Mouse (Mus musculus): Measurements from ENCODE around the gene Mllt6.
"Not testable (repeated sequence)": the region's sequence is repeated elsewhere in the genome, so short reads cannot be mapped to it uniquely, and the experiment has no call there.

The Mllt6 gene

DNA sequence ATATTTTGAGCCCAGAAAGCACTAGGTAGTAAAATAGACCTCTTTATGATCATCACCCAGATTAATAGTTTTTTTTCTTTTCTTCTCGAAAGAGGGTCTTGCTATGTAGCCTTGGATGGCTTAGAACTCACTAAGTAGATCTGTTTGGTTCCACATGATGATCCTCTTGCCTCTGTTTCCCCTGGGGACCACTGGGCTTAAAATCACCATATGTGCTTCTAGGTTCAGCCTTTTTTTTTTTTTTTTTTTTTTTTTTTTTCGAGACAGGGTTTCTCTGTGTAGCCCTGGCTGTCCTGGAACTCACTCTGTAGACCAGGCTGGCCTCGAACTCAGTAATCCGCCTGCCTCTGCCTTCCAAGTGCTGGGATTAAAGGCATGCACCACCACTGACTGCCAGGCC lies 14.7 kb upstream of the Mllt6 start:
- DNase-seq (ENCODE audit: low spot score) = not testable (repeated sequence)

DNA sequence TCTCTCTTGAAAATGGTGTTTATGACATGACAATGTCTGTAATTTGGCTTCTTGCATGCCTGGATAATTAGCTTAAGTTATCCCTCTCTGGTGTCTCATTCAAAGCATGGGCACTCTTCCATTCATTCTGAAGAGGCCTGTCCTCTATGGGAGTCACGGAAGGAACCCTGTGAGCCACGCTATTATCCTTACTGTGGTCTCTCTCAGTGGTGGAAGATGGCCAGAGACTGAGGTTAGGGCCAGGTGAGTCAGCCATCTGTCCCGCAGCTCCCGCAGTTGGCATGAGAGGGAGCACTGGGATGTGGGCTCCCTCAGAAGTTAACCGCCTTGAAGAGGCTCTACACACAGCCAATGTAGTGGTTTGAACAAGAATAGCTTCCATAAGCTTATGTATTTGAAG lies 12.9 kb upstream of the Mllt6 start:
- DNase-seq (ENCODE audit: low spot score) = no peak

DNA sequence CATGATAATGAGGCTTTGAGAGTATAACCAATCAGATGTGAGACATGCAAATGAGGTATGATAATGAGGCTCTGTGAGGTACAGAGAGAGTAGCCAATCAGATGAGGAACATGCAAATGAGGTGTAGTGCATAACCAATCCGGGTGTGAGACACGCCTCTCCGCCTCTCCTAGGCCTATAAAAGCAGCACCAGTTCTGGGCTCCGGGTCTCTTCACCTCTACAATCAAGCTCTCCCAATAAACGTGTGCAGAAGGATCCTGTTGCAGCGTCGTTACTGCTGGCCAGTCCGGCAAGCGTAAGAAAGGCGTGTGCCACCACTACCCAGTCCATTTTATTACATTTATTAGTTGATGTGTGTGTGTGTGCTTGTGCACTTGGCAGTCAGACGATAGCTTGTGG lies 9.8 kb upstream of the Mllt6 start:
- DNase-seq (ENCODE audit: low spot score) = not testable (repeated sequence)

DNA sequence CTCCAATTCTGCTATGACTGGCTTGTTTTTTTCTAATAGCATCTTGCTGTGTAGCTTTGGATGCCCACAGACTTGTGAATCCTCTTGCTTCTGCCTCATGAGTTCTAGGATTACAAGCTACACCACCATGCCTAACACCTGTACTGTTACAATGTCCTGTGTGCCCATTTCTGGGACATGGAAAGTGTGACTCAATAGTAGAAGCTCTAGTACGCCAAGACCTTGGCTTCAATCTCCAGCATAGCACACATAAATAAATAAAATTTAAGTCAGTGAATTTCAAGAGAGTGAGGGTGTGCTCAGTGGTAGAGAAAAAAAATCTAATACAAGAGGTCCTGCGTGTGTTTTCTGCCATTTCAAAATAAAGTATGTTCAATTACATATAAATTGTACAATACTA lies 9.0 kb upstream of the Mllt6 start:
- DNase-seq (ENCODE audit: low spot score) = no peak

DNA sequence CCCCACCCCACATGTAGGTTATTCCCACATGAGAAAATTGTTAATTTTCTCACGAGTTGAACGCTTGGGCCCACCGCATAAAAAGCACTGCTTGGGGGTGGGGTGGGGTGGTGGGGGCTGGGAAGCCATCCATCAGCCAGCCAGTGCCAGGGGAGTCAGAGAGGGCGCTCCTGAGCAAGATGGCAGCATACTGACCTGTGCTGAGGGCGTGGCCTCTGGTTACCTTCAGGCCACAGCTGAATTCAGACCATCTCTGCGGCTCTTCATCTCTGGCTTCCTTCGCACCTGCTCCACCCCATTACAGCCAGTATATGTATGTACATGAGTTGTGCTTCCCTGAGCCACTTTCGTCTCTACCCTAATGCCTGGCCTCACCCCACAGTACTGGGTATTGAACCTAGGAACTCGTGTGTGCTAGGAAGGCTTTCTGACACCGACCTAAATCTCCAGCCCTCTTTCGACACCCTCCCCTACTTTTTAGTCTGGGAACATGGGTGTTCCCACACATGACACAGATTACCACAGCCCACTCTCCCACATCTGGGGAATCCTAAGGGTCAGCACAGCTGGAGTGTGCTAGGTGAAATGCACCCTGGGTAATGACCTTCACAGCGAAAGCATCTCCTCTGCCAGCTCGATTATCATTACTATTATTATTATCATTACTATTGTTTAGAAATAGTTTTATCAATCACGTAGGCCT lies 6.8 kb upstream of the Mllt6 start:
- no peak for DNase-seq (ENCODE audit: low spot score)

DNA sequence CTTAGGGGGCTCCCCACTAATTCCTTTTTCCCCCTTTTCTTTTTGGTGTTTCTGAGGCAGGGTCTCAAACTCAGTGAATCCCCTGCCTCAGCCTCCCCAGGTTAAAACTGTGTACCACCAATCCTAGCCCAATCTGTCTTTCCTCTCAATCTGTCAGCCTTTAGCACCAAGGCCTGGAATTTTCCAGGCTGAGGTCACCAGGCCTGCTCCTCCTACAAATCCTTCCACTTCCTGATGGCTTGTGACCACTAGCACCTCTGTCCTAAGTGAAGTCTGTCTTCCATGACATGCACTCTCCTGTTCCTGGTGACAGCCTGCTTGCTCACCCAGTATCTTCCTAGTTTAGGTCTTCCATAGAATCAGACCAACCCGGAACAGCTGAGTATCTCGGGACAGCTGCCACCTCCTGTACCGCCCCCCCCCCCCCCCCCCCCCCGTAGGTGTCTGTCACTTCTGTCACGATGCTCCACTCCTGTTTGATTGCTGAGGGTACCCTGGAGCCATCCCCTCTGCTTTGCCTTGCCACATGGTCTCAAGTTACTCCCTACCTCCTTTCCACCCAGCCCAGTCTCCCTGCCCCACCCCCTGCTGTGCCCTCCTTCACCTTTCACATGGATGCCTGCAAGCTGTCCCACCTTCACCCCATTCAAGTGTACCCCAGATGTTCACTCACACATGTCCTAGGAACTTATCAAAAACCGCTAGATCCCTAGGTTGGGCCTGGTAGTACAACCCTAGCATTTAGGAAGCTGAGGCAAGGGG lies 5.8 kb upstream of the Mllt6 start:
- no peak for DNase-seq (ENCODE audit: low spot score)

DNA sequence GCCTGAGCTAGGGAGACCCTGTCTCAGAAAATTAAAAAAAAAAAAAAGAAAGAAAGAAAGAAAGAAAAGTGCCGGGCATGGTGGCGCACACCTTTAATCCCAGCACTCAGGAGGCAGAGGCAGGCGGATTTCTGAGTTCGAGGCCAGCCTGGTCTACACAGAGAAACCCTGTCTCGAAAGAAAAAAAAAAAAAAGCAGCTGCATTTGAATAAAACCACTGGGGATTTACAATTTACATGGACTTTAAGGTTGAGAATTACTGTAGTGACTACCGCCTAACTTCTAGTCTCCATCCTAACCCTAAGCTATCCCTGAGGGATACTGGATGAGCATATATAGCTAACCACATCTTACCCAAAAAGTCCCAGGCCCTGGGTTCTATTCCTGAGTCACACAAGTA lies 5.2 kb upstream of the Mllt6 start:
- not testable (repeated sequence) for DNase-seq (ENCODE audit: low spot score)

DNA sequence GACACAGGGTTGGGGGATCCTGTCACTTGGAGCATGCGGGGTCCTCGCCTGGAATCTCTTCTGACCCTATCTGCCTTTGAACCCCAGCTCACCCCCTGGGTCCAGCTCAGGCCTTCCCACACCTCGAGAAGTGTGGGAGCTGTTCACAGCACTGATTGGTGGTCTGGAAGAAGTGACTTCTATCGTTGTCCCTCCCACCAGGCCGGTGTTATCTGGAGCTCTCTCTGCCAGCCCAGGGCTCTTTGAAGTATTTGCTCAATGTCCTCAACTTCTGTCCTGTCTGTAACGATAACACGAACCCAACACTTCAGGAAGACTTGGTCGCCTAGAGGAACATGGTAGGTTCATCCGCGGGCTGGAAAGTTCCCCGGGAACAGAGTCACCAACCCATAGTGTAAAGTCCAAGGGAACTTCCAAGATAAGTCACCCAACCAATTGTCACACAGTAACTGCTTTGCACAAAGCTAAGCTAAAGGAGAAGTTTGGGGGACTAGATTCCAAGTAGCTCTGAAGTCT lies 4.4 kb upstream of the Mllt6 start:
- no peak for DNase-seq (ENCODE audit: low spot score)

DNA sequence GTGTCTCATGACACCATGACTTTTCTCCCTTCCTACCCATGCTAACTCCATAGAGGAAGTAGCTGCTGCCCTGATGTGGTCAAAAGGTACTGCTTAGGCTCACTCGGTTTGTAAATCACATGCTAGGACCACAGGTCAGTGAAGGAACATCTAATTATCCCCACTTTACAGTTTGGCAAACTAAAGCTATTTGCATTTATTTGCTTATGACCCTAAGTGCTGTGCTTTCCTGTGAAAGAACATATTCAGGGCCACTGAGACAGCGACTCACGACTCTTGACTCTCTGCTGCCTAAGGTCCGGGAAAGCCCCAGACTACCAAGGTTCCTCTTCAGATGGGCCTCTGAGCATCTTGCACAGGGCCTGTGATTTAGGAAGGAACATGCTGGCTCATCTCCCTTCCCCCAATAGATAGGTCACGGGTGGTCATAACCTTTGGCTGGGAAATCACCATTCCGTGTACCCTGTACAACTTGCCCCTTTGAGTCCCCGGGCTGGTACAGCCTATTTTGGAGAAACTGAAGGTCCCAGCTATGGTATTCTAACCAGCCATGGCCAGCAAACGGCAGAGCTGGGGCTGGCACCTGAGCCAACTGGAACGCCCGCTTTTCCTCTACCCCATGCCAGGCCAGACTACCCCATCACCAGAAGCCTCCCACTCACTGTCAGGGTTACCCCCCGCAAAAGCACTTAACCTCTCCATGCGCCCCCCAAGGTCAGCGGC lies 3.8 kb upstream of the Mllt6 start:
- no peak for DNase-seq (ENCODE audit: low spot score)

DNA sequence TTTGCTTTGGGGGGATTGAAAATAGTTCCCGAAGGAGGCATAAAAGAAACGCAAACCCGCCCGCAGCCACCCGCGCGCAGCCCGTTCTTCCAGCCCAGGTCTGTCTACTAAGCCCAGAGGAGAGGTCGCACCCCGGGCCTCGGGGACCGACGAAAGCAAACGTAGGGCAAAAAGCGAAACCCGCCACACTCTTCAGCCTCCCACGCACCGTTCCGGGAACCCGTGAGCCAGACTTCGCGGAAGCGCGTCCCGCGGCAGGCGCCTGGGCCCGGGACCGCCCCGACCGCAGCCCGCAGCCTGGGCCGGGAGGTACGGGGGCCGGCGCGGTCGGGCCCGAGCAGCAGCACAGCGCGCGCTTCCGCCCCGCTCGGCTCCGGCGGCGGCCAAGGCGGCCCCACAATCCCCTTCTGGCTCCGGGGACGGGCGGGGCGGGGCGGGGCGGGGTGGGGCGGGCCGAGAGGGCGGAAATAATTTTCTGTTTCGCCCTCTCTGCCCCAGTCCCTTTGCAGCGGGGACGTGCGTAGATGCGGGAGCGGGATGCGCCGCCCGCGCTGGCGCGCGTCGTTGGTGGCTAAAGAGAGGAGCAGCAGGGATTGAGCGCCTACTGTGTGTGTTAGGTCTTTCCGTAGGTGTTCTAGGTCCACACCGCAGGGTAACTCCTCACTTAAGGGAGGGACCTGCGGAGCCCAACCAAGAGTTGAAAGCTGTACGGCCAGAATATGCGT lies 3.1 kb upstream of the Mllt6 start:
- DNase-seq (ENCODE audit: low spot score) = peak; percentile 66

DNA sequence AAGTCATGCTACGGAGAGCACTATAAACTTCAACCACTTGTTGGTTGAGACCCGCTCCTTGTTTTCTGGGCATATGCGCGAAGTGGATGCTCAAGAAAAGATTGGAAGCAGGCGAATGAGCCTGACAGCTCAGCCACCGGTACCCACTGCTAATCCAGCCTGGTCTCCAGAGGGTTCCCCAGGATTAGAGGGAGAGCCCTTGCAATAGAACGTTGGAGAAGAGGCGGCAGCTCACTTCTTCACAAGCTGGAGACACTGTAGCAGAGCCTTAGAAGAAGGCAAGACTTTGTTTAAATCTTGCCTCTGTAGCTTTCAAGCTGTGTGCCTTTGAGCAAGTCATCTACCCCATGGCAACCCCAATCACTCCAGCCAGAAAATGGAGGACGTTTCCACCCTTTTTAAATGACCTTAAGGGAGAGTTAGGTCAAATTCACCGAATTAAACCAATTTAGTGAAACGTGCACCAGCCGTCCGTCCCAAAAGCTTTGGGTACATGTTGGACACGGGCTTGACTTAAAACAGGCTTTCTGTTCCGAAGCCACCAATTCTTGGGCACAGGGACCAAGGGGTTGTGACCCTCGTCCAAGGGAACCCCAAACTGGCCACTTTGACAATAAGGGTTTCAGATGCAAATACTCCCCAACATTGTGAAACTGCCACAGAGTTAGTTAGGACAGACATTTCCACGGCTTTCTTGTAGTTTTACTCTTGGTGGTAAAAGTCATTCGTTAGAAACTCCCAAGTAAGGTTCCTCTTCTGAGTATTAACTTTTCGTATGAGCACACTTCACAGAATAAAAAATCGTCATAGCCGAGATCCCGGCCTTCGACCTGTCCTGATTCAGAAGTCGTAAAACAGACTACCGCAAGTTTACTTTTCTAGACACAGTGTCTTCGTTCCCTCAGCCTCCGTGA lies 2.2 kb upstream of the Mllt6 start:
- DNase-seq (ENCODE audit: low spot score) = no peak

DNA sequence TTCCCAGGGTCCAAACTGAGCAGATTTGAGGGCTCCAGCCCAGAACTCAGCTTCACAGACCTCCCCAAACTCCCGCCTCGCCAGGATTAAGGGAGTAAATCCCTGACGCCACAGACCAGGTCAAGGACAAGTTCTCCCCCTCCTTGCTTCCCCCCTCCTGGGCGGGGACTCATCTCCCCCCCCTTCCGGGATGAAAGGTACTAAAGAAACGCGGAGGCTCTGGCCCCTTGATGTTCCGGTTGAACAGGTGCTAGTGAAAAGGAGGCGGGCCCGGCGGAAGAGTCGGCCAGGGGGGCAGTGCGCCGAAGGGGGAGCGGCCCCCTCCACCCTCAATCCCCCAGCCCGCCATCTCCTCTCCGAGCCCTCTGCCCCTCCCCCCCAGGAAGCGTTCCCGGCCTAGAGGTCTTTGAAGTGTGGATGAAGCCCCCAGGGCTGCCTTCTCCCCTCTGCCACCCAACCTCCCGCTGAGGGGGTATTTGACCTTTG lies 1.5 kb upstream of the Mllt6 start:
- peak; percentile 81 for DNase-seq (ENCODE audit: low spot score)

DNA sequence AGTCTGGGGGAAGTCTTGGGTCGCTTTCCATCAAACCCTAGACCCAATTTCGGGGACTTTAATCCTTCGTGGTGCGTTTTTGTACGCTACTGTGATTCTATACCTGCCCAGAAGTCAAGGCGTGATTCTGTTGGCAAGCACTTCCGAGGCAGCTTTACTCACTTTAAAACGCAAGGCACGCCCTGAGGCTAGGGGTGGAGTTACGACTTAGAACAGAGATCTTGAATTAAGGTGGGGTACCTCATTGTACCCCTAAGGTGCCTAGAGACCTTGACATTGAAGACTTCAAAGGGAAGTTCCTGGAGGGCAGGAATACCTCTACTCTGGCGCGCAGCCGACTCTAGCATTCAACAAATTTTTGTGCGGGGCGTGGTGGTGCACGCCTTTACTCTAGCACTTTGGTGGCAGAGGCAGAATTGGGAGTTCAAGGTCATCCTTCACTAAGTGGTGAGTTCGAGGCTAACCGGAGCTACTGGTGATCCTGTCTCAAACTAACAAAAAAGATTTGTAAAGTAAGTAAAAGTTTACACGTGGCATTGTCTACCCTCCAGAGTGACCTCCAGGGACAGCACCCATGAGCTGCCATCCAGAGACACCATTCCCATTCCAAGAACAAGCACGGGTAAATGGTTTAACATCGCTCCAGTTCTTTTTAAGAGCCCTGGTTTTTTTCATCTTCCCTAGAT lies 864 bp upstream of the Mllt6 start:
- peak; percentile 62 for DNase-seq (ENCODE audit: low spot score)

DNA sequence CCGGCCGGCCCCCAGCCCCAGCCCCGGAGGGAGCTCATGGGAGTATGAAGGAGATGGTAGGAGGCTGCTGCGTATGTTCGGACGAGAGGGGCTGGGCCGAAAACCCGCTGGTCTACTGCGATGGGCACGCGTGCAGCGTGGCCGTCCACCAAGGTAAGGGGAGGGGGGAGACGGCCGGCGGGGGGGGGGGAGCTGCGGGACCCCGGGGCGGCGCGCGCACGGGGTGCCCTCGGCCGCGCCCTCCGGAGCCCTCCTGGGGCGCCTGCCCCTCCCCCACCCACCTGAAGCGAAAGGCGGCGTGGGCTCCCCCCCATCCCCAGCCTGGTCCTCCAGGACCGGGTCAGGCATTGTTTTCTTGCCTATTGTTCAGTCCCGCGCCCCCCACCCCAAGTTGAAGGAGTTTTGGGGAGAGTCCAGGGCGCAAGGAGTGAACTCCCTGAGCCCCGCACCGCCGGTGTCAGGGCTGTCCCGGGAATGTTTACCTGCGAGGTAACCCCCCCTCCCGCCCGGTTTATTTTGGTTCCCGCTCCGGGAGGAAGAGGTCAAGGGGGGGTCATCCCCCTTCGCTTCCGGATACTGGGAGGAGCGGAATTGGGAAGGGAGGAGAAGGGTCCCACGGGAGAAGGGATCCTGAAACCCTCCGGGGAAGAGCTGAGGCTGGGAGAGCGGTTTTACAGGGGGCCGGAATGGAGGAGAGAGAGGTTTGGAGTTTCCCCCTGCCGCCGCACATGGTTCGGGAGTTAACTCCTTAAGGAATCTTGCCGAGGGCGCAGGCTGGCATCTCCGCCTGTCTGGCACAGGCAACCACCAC lies 519 bp downstream of the Mllt6 start:
- peak; percentile 50 for DNase-seq (ENCODE audit: low spot score)

DNA sequence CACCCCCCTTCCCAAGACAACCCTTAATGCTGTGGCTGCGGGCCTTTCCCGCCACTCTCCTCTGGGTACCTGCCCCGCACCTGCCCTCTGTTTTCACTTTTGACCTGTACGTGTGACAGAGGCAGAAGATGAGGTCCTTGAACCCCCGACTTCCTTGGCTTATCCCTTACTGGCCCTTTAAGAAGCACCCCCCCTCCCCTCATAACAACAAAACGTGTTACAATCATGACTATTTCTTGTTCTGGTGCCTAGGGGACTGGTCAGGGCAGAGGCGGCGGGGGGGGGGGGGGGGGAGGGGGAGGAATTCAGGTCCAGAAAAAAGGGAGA lies 1.1 kb downstream of the Mllt6 start:
- no peak for DNase-seq (ENCODE audit: low spot score)

DNA sequence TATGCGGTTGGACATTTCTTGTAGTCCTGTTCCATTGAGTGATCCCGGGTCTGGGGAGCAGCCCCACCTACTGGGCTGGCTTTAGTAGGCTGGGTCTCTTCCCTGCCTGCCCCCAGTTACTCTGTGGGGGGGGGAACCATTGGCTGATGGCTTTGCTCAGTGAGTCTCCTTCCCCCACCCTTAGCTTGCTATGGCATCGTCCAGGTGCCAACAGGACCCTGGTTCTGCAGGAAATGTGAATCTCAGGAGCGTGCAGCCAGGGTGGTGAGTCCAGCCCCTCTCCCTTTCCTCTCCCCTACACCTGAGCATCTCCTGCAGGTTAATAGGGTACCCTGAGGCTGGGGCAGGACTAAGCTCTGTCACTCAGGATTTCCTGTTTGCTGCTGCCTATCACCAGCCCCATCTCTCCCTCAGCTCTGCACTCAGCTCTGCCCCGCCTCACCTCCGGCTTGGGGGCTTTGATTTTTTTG lies 1.6 kb downstream of the Mllt6 start:
- no peak for DNase-seq (ENCODE audit: low spot score)

DNA sequence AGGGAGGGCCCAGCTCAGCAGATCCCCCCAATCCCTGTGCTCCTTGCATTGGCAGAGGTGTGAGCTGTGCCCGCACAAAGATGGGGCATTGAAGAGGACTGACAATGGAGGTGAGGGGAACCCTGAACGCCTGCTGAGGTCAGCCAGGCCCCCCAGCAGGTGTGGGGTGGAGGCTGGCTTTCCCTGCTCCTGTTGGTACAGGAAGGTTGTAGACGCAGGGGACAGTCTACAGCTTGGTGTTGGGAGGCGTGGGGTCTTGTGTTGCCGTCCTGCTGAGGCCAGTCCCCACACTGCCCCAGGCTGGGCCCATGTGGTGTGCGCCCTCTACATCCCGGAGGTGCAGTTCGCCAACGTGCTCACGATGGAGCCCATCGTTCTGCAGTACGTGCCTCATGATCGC lies 2.2 kb downstream of the Mllt6 start:
- no peak for DNase-seq (ENCODE audit: low spot score)

DNA sequence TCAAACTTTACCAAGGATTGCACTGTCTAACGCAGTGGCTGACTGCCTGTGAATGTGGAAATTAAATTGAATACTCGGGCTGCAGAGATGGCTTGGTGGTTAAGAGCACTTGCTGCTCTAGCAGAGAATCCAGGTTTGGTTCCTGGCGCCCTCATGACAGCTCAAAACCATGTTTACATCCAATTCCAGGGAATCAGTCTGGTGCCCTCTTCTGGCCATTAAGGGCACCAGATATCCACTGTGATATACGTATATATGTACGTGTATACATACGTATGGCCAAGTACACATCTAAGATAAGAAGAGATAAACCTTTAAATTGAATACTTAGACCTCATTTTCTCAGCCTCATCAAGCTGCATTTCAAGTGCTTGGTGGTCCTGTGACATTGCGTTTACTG lies 3.0 kb downstream of the Mllt6 start:
- no peak for DNase-seq (ENCODE audit: low spot score)

DNA sequence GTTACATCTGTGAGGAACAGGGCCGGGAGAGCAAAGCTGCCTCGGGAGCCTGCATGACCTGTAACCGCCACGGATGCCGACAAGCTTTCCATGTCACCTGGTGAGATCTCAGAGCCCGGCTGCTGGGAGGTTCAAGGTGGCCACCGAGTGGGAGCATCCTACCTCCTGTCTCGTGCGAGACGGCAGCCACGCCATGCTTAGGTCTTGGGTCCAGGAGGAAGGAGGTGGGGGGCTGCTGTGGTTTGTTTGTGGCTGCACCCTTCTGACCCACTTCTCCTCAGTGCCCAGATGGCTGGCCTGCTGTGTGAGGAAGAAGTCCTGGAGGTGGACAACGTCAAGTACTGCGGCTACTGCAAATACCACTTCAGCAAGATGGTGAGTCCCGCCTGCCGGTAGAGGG lies 3.6 kb downstream of the Mllt6 start:
- no peak for DNase-seq (ENCODE audit: low spot score)

DNA sequence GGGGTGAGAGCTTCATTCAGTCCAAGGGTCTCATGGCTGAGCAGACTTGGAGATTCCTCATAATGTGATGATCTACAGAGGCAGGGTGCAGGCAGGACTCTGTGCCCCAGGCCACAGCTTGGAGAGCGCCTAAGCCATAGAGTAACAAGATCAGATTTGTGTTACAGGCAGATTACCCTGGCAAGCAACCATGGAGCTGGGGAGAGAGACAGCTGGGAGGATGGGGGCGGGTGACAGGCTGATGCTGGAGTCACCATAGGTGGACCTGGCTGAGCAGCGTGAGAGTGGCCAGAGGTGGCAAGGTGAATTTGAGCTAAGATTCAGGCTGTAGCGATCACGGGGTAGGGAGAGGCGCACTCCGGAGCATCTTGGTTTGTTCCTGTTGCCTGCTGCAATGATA lies 4.9 kb downstream of the Mllt6 start:
- DNase-seq (ENCODE audit: low spot score) = no peak

Measured in urinary bladder, postnatal 14 days (tissue).